Mouse (Mus musculus) heart, embryonic 10.5 days (tissue): ENCODE results near the gene Tnfrsf17. TPM values are rescaled to one million over a fixed set of nuclear protein-coding genes. Genes with fewer than 3 reads are reported as not detected.
"Not testable (repeated sequence)": the region's sequence is repeated elsewhere in the genome, so short reads cannot be mapped to it uniquely, and the experiment has no call there.

ENCODE experiments used
- DNase-seq: peaks from one replicate; pipeline ENCODE4 v3.0.0-alpha.2; 2017; ENCODE audit warnings: low spot score
- H3K27ac ChIP-seq: fragments of 300-500 bp; sonication (generic); 2 replicates; pipeline ENCODE4 v1.5.1; 2016; ENCODE audit warnings: mild to moderate bottlenecking
- H3K27me3 ChIP-seq: fragments of 300-500 bp; sonication (generic); 2 replicates; pipeline ENCODE4 v1.6.1; 2016; ENCODE audit warnings: mild to moderate bottlenecking; ENCODE audit not compliant: poor library complexity, insufficient read depth, severe bottlenecking
- H3K36me3 ChIP-seq: fragments of 300-500 bp; sonication (generic); 2 replicates; pipeline ENCODE4 v1.6.1; 2016; ENCODE audit warnings: mild to moderate bottlenecking, moderate library complexity
- H3K4me1 ChIP-seq: fragments of 300-500 bp; sonication (generic); 2 replicates; pipeline ENCODE4 v1.6.1; 2016; ENCODE audit warnings: mild to moderate bottlenecking
- H3K4me3 ChIP-seq: fragments of 300-500 bp; sonication (generic); 2 replicates; pipeline ENCODE4 v1.5.1; 2016; ENCODE audit warnings: mild to moderate bottlenecking, moderate library complexity
- H3K9me3 ChIP-seq: fragments of 300-500 bp; sonication (generic); 2 replicates; pipeline ENCODE4 v1.6.1; 2016; ENCODE audit warnings: mild to moderate bottlenecking, moderate library complexity
- WGBS: fragments of 180-500 bp; shearing (Covaris S2); methylation state at CpG from one replicate; pipeline ENCODE4 v1.1.7; 2016; 5-methylcytosine and 5-hydroxymethylcytosine counted together
- polyA plus RNA-seq: library from polyadenylated mRNA; unstranded; fragments of >200 nt; fragmentation: Nextera tagmentation; extraction: Ambion mirVana; gene quantifications from 2 replicates; pipeline ENCODE4 v1.2.1, GENCODE M21; 2016

Tnfrsf17 gene
- not detected in 2 replicates for polyA plus RNA-seq

DNA sequence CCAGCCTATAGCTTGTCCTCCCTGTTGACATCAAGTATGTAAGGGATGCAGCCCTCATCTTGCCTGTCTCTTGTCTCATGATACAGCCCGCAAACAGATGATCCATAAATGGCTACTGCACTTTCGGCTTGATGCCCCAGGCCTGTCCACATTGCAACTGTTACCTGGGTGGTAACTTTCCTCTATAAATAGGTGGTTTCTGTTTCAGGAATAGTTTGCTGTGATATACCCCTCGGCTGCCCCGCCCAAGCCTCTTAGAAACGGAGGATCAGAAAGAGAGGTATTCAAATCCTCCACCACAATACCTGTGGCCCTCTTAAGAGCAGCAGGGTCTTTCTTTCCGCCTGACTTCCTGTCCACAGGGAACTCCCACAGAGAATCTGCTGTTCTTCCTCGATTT is at the start of gene Tnfrsf17:
TSS of gene Tnfrsf17 (plus strand) at position 301 of the 400 bp plus-strand sequence.
- 67% methylated on average over 7 of the region's 7 CpGs for WGBS
- H3K4me1 ChIP-seq: 0 out of 2 replicates have a peak, but pooled peaks cover 4% of the 10 kb centered on the region
- no peak within 1 kb of the TSS for H3K27ac ChIP-seq
- no peaks in the 10 kb centered on the region for H3K36me3 ChIP-seq
- no peaks in the 10 kb centered on the region for H3K9me3 ChIP-seq
- H3K27me3 ChIP-seq: no peaks in the 10 kb centered on the region
- H3K4me3 ChIP-seq: no peak within 1 kb of the TSS
- no peak for DNase-seq

DNA sequence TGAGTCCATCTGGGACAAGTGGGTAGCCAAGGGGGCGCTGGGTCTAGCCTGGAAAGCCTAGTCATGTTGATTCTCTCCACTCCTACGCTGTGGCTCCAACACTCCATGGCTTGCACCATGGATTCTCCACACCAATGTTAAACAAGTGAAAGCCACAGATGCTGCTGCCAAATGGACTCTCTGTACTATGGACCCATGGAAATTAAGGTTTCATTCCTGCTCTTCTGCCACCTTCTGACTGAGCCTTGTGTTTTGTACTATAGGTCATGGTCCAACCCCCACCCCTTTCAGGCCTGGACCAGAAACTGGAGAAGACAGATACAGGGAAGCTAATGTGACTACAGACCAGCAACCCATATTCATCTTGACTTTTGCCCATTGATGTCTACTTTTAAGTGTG is 47.1 kb upstream of the Tnfrsf17 start:
- no peak overlapping the region for H3K27ac ChIP-seq
- WGBS: 85% methylated on average over 2 of the region's 2 CpGs

GRCm38 (mm10) chr16:11269808-11270207 is 43.8 kb upstream of the Tnfrsf17 start:
- Histone ChIP-seq H3K4me3 (no peak overlapping the region), H3K4me1 (no peaks in the 10 kb centered on the region), H3K27me3 (no peaks in the 10 kb centered on the region), H3K9me3 (no peaks in the 10 kb centered on the region), H3K36me3 (no peaks in the 10 kb centered on the region), H3K27ac (no peak overlapping the region)
- peak; percentile 68 for DNase-seq
- WGBS: 48% methylated on average over 6 of the region's 6 CpGs

More for the DNA sequence above, 47.1 kb upstream of the Tnfrsf17 start:
- Histone ChIP-seq H3K27me3 (no peaks in the 10 kb centered on the region), H3K36me3 (no peaks in the 10 kb centered on the region), H3K4me1 (no peaks in the 10 kb centered on the region), H3K4me3 (no peak overlapping the region), H3K9me3 (no peaks in the 10 kb centered on the region)
- DNase-seq: no peak

DNA sequence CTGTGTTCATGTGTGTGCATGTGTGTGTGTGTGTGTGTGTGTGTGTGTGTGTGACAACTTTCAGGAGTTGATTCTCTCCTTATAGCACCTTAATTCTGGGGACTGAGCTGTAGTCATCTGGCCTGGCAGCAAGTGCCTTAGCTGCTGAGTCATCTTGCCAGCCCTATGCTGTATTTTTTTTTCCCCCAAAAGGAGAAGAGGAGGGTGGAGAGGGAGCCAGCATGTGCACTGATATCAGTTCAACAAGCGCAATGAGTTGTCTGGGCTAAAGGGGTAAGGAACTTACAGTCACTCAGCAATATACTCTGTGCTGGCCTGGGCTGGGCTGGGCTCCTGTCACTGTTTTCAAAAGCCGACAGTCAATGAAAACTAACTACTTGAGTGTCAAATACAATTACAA is 43.0 kb upstream of the Tnfrsf17 start:
- DNase-seq: peak; percentile 74
- H3K4me3 ChIP-seq: no peak overlapping the region
- no peaks in the 10 kb centered on the region for H3K36me3 ChIP-seq
- no peak overlapping the region for H3K27ac ChIP-seq
- H3K9me3 ChIP-seq: no peaks in the 10 kb centered on the region
- H3K4me1 ChIP-seq: no peaks in the 10 kb centered on the region
- WGBS: 64% methylated on average over 2 of the region's 2 CpGs
- no peaks in the 10 kb centered on the region for H3K27me3 ChIP-seq

DNA sequence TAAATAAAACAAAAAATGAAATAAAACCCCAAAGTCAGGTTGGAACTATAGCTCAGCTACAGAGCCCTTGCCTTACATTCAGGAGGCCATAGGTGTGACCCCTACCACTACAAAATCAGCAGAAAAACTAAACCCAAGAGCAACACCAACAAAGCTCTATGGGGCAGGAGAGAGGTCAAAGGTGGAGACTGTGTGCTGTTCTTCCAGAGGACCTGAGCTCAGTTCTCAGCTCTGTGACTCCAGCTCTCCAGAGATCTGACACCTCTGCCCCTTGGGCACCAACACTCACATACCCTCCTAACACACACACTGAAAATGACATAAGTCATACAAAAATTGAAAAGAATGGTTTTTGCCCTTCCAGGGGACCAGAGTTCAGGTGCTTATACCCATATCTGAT is 42.5 kb upstream of the Tnfrsf17 start:
- H3K4me3 ChIP-seq: no peak overlapping the region
- H3K27ac ChIP-seq: no peak overlapping the region
- no peaks in the 10 kb centered on the region for H3K9me3 ChIP-seq

GRCm38 (mm10) chr16:11276888-11277287 is 36.7 kb upstream of the Tnfrsf17 start:
- Histone ChIP-seq H3K36me3 (no peaks in the 10 kb centered on the region), H3K9me3 (no peaks in the 10 kb centered on the region), H3K27me3 (no peaks in the 10 kb centered on the region), H3K27ac (no peak overlapping the region), H3K4me1 (no peaks in the 10 kb centered on the region), H3K4me3 (no peak overlapping the region)
- no peak for DNase-seq
- 47% methylated on average over 3 of the region's 3 CpGs for WGBS

More for the DNA sequence above, 42.5 kb upstream of the Tnfrsf17 start:
- no peaks in the 10 kb centered on the region for H3K36me3 ChIP-seq
- DNase-seq: no peak
- no peaks in the 10 kb centered on the region for H3K4me1 ChIP-seq
- no peaks in the 10 kb centered on the region for H3K27me3 ChIP-seq

DNA sequence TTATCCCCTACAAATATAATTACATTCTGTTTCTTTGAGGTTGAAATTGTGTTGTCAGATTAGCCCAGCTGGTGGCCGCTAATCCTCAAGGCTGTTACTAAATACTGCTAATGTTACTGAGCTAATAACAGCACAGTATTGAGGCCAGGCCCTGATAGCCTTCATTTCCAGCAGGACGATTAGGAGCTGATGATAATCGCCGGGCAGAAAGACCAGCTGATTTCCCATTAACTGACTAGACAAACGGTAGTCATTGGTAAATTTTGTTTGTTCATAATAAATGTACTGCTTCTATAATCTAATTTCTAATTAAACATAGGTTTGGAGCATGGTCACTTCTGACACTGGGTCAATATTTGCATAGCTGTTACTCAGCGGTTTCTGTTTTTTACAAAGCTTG is 34.8 kb upstream of the Tnfrsf17 start:
- no peaks in the 10 kb centered on the region for H3K27me3 ChIP-seq
- whole genome bisulfite sequencing: 68% methylated on average over 6 of the region's 6 CpGs
- H3K27ac ChIP-seq: no peak overlapping the region
- no peaks in the 10 kb centered on the region for H3K4me1 ChIP-seq
- H3K9me3 ChIP-seq: no peaks in the 10 kb centered on the region
- DNase-seq: no peak
- H3K4me3 ChIP-seq: no peak overlapping the region
- H3K36me3 ChIP-seq: no peaks in the 10 kb centered on the region

DNA sequence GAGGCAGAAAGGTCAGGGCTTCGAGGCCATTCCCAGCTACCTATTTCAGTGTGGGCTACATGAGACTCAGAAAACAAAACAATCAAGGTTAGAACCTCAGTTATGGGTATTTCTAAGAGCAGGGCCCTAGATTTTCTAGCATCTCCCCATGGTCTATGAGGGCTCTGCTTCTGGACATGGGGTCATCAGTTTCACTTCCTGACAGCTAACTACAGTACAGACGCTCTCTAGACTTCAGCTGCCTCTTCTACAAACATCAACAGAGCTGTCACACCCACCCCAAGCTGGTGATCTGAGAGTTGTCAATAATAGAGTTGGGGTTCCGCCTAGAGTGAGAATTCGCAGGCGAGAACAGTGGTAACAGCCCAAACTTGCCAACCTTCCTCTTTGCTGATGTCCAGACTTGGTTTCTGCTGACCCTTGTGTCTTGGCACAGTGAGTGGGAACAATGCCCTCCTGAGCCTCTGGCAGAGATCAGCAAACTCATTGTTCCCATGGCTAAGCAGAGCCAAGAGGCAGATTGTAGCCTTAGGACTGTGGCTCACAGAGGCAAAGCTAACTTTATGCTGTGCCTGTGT is 30.9 kb upstream of the Tnfrsf17 start:
- H3K4me1 ChIP-seq: no peaks in the 10 kb centered on the region
- H3K36me3 ChIP-seq: no peaks in the 10 kb centered on the region
- H3K27ac ChIP-seq: no peak overlapping the region
- 71% methylated on average over 5 of the region's 5 CpGs for whole genome bisulfite sequencing
- DNase-seq: no peak
- no peaks in the 10 kb centered on the region for H3K27me3 ChIP-seq
- no peaks in the 10 kb centered on the region for H3K9me3 ChIP-seq
- no peak overlapping the region for H3K4me3 ChIP-seq

- DNase-seq: no peak
- no peaks in the 10 kb centered on the region for H3K4me1 ChIP-seq
- no peaks in the 10 kb centered on the region for H3K9me3 ChIP-seq
- no peak overlapping the region for H3K27ac ChIP-seq
- H3K27me3 ChIP-seq: no peaks in the 10 kb centered on the region
- WGBS: 77% methylated on average over 2 of the region's 2 CpGs
- H3K4me3 ChIP-seq: no peak overlapping the region
- no peaks in the 10 kb centered on the region for H3K36me3 ChIP-seq
These were observed 28.7 kb upstream of the Tnfrsf17 start for GRCm38 (mm10) chr16:11284881-11285280.

- Histone ChIP-seq H3K27me3 (no peaks in the 10 kb centered on the region), H3K9me3 (no peaks in the 10 kb centered on the region), H3K4me1 (no peaks in the 10 kb centered on the region), H3K36me3 (no peaks in the 10 kb centered on the region), H3K27ac (no peak overlapping the region), H3K4me3 (no peak overlapping the region)
- no peak for DNase-seq
- 83% methylated on average over 2 of the region's 2 CpGs for WGBS
These were observed 27.7 kb upstream of the Tnfrsf17 start for GRCm38 (mm10) chr16:11285949-11286348.

DNA sequence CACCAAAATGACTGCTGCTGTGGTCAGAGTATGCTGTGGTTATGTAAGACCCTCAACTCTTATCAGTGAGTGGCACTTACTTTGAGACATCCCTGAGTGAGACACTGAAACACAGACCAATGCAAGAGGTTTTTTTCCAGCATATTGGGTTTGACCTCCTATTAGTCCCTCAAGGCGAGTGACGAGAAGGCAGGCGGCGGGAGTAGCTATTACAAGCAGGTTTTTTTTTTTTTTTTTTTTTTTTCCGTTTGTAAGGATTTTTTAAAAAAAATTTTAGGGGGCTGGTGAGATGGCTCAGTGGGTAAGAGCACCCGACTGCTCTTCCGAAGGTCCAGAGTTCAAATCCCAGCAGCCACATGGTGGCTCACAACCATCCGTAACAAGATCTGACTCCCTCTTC is 24.7 kb upstream of the Tnfrsf17 start:
- H3K27me3 ChIP-seq, H3K36me3 ChIP-seq, H3K27ac ChIP-seq, H3K4me3 ChIP-seq, H3K9me3 ChIP-seq, DNase-seq, H3K4me1 ChIP-seq: not testable (repeated sequence)
- 89% methylated on average over 8 of the region's 8 CpGs for WGBS

GRCm38 (mm10) chr16:11295583-11295982 is 18.0 kb upstream of the Tnfrsf17 start:
- 70% methylated on average over 4 of the region's 4 CpGs for WGBS
- not testable (repeated sequence) for H3K36me3 ChIP-seq, H3K4me3 ChIP-seq, H3K27me3 ChIP-seq, H3K4me1 ChIP-seq, H3K9me3 ChIP-seq, DNase-seq, H3K27ac ChIP-seq

GRCm38 (mm10) chr16:11297700-11298099 is 15.9 kb upstream of the Tnfrsf17 start:
- WGBS: 67% methylated on average over 1 of the region's 1 CpGs
- DNase-seq, H3K36me3 ChIP-seq, H3K27me3 ChIP-seq, H3K4me1 ChIP-seq, H3K9me3 ChIP-seq, H3K27ac ChIP-seq, H3K4me3 ChIP-seq: not testable (repeated sequence)

GRCm38 (mm10) chr16:11303741-11304140 is 9.9 kb upstream of the Tnfrsf17 start:
- no peak overlapping the region for H3K27ac ChIP-seq
- no peak overlapping the region for H3K4me3 ChIP-seq
- H3K36me3 ChIP-seq: no peaks in the 10 kb centered on the region
- DNase-seq: no peak
- H3K4me1 ChIP-seq: no peaks in the 10 kb centered on the region
- H3K27me3 ChIP-seq: no peaks in the 10 kb centered on the region
- H3K9me3 ChIP-seq: no peaks in the 10 kb centered on the region
